Mouse (Mus musculus) embryonic facial prominence, embryonic 11.5 days (tissue): ENCODE measurements around the gene Mfap1b. TPM values are rescaled to one million over a fixed set of nuclear protein-coding genes. Genes with fewer than 3 reads are reported as not detected.

Experiments
- ATAC-seq: fragments of 200-750 bp; cut with Nextera tagmentation; replicated peaks from 2 replicates; pipeline ENCODE4 v1.8.0; 2017; ENCODE audit warnings: low read depth; ENCODE audit not compliant: insufficient number of reproducible peaks, low FRiP score, low TSS enrichment
- DNase-seq: peaks from one replicate; pipeline ENCODE4 v3.0.0-alpha.2; 2015; ENCODE audit warnings: low spot score
- H3K27ac ChIP-seq: fragments of 300-500 bp; sonication (generic); replicated peaks from 2 replicates; pipeline ENCODE4 v1.5.1; 2014; ENCODE audit warnings: mild to moderate bottlenecking, low read depth, low read length, control low read depth
- H3K27me3 ChIP-seq: fragments of 300-500 bp; sonication (generic); 2 replicates; pipeline ENCODE4 v1.6.1; 2014; ENCODE audit warnings: mild to moderate bottlenecking, low read length, moderate library complexity, mixed read lengths; ENCODE audit not compliant: control insufficient read depth, insufficient read depth
- H3K36me3 ChIP-seq: fragments of 300-500 bp; sonication (generic); replicated peaks from 2 replicates; pipeline ENCODE4 v1.6.1; 2014; ENCODE audit warnings: low read depth, mild to moderate bottlenecking, low read length, moderate library complexity, mixed read lengths; ENCODE audit not compliant: control insufficient read depth, insufficient read depth
- H3K4me1 ChIP-seq: fragments of 300-500 bp; sonication (generic); 2 replicates; pipeline ENCODE4 v1.6.1; 2014; ENCODE audit warnings: low read length, mixed read lengths; ENCODE audit not compliant: control insufficient read depth, insufficient read depth
- H3K4me2 ChIP-seq: fragments of 300-500 bp; sonication (generic); 2 replicates; pipeline ENCODE4 v1.6.1; 2014; ENCODE audit warnings: low read depth, mild to moderate bottlenecking, control low read depth, low read length, moderate library complexity
- H3K4me3 ChIP-seq: fragments of 300-500 bp; sonication (generic); 2 replicates; pipeline ENCODE4 v1.5.1; 2014; ENCODE audit warnings: low read depth, low read length, control low read depth
- H3K9ac ChIP-seq: fragments of 300-500 bp; sonication (generic); replicated peaks from 2 replicates; pipeline ENCODE4 v1.6.1; 2014; ENCODE audit warnings: mild to moderate bottlenecking, control low read depth, low read length
- H3K9me3 ChIP-seq: fragments of 300-500 bp; sonication (generic); replicated peaks from 2 replicates; pipeline ENCODE4 v1.6.1; 2016; ENCODE audit warnings: mild to moderate bottlenecking, low read length, inconsistent platforms, mixed read lengths; ENCODE audit not compliant: control insufficient read depth
- WGBS: fragments of 180-500 bp; shearing (Covaris S2); extraction: QIAGEN DNeasy Blood & Tissue Kit; methylation state at CpG from one replicate; pipeline ENCODE4 v1.1.7; 2014; 5-methylcytosine and 5-hydroxymethylcytosine counted together
- polyA plus RNA-seq: library from polyadenylated mRNA; unstranded; fragments of >200 nt; fragmentation: Nextera tagmentation; extraction: Ambion mirVana; gene quantifications from 2 replicates; pipeline ENCODE4 v1.2.1, GENCODE M21; 2014

Mfap1b gene
- polyA plus RNA-seq, 1 experiment from 2014 or later = 74.6 TPM

DNA sequence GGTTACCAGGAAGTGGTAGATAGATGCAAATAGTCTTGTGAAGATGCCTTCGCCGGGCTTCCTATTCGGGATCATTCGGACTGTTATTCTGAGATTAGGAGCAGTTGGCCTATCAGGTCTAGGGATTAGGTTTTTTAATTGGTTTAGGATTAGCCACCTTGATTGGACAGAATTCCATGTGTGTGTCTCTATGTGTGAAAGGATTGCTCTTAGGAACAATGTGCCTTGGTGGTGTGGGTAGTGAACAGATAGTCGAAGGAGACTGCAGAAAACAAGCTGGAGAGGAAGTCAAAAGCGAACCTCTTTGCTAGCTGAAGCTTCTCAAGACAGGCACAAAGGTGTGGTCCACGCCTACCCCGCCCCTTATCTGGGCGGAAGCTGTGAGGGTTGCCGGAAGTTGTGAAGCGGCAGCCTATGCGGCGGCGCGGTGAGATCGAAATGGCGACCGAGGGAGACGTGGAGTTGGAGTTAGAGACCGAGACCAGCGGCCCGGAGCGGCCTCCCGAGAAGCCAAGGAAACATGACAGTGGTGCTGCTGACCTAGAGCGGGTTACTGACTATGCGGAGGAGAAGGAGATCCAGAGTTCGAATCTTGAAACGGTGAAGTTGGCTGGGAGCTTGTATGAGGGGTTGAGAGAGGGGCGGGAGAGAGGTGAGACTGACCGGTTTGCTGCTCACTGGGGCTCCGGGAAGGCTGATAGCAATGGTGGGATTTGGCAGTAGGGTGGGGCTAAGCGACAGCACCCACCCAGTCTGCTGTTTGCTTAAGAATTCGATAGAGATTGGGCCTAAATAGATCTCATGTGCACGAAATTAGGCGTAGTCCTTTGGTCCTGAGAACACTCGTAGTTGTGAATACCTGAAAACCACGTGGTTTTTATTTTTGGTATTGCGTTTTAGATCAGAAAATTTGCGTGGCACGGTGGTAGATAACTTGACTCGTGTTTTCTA, 16.9 kb downstream of the Mfap1b start, which contains the start of gene Serinc4:
TSS of gene Serinc4 (minus strand) at position 90 of the 951 bp plus-strand sequence.
- Histone ChIP-seq H3K9me3 (no peaks in the 10 kb centered on the region), H3K27ac (peak within 1 kb of the TSS; percentile 22; the same call in 1 of the 2 replicates), H3K4me3 (peak within 1 kb of the TSS; percentile 78), H3K36me3 (no peaks in the 10 kb centered on the region; the same call in 1 of the 2 replicates), H3K4me1 (no peaks in the 10 kb centered on the region), H3K4me2 (peak within 1 kb of the TSS; percentile 61), H3K9ac (peak within 1 kb of the TSS; percentile 77), H3K27me3 (no peaks in the 10 kb centered on the region)
- 5% methylated on average over 41 of the region's 41 CpGs for WGBS
- DNase-seq = peak; percentile 92
- ATAC-seq = peak; percentile 85

DNA sequence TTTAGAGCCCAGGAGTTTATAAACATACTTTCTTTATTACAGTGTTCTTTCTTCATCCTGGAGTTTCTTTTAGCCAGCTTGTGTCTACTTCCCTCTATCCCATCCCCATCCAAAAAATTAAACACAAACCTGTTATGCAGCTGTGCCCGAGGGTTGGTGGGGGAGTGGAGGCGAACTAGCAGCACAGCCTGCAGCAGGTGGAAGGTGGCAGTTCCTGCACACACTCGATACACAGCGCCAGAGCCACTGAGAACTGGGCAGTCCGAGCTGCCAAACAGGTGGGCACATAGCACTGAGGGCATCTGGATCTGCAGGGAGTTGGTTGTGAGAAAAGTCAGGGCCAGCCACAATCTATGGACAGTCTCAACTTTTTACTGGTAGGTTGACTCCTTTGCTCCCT, 18.3 kb downstream of the Mfap1b start:
- no peak overlapping the region for H3K4me3 ChIP-seq
- H3K27ac ChIP-seq = no peak overlapping the region
- ATAC-seq (no peak), DNase-seq (no peak)
- no peaks in the 10 kb centered on the region for H3K27me3 ChIP-seq
- 78% methylated on average over 5 of the region's 5 CpGs for WGBS
- no peaks in the 10 kb centered on the region for H3K4me1 ChIP-seq
- H3K9me3 ChIP-seq = no peaks in the 10 kb centered on the region
- no peak overlapping the region for H3K9ac ChIP-seq
- no peaks in the 10 kb centered on the region; the same call in 1 of the 2 replicates for H3K36me3 ChIP-seq
- H3K4me2 ChIP-seq = no peak overlapping the region

DNA sequence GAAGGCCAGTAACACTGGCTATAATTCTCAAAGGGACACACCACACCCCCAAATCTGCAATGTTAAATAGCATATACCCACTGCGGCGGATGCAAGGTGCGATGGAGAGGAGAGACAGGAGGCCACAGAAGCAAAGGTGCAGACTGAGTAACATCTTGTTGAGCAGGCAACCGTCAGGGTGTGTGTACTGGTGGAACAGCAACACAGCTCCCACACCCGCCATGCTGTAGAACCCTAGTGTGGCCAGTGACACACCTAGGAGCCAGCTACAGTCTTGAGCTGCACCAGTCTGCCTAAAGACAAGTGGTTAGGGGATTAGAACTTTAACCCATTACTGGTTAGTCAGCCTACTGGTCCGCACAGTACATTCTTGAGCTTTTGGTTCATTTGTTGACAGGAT, 19.9 kb downstream of the Mfap1b start:
- no peak overlapping the region for H3K4me3 ChIP-seq
- no peaks in the 10 kb centered on the region for H3K4me1 ChIP-seq
- no peak for ATAC-seq
- H3K27me3 ChIP-seq = no peaks in the 10 kb centered on the region
- no peak overlapping the region for H3K27ac ChIP-seq
- 90% methylated on average over 6 of the region's 6 CpGs for WGBS
- no peak overlapping the region for H3K9ac ChIP-seq
- H3K4me2 ChIP-seq = no peak overlapping the region
- H3K9me3 ChIP-seq = no peaks in the 10 kb centered on the region
- no peaks in the 10 kb centered on the region; the same call in 1 of the 2 replicates for H3K36me3 ChIP-seq
- DNase-seq = no peak

DNA sequence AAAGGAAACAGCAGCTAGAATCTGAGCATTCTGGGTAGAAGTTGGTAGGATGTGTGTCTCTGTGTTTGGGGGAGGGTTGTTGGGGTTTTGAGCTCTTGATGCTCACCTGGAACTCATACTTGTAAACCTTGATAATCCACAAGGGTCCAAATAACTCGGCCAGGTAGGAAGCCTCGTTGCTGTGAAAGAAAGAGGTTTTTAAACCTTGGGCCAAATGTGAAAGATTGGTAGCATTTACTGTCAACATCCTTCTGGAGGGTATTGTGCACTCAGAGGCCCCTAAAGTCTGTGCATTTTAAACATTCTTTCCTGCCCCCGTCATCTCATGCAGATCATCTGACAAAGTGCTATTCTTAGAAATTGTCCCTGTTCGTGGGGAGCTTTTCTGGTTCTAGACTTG, 20.9 kb downstream of the Mfap1b start, which contains the start of gene Hypk:
TSS of gene Hypk (plus strand) at position 301 of the 400 bp plus-strand sequence.
- Histone ChIP-seq H3K4me1 (no peaks in the 10 kb centered on the region), H3K9ac (no peak within 1 kb of the TSS), H3K27me3 (no peaks in the 10 kb centered on the region), H3K27ac (no peak within 1 kb of the TSS), H3K36me3 (no peaks in the 10 kb centered on the region; the same call in 1 of the 2 replicates), H3K9me3 (no peaks in the 10 kb centered on the region), H3K4me3 (no peak within 1 kb of the TSS), H3K4me2 (no peak within 1 kb of the TSS)
- no peak for DNase-seq
- WGBS = 78% methylated on average over 4 of the region's 4 CpGs
- no peak for ATAC-seq

DNA sequence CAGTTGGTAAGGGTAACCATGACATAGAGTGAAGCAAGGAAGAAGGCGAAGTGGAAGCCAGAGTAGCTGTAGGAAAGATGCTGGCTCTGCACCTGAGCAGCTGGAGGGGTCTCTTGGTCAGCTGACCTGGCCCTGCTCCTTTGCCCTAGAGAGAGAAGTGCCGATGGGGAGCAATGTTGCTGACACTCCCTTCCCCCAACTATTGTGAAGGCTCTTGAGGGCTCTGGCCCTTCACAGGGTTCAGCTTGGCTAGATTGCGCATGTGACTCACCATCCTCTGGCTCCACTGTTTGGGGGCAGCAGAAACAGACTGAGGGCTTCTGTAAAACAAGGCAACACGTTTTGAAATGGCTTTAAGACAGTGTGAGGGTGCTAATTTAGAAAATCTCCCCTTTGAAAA, 21.5 kb downstream of the Mfap1b start:
- Histone ChIP-seq H3K27me3 (no peaks in the 10 kb centered on the region), H3K4me3 (no peak overlapping the region), H3K36me3 (no peaks in the 10 kb centered on the region; the same call in 1 of the 2 replicates), H3K4me2 (no peak overlapping the region), H3K9ac (no peak overlapping the region), H3K4me1 (no peaks in the 10 kb centered on the region), H3K9me3 (no peaks in the 10 kb centered on the region), H3K27ac (no peak overlapping the region)
- ATAC-seq (no peak), DNase-seq (no peak)
- WGBS = 90% methylated on average over 4 of the region's 4 CpGs

DNA sequence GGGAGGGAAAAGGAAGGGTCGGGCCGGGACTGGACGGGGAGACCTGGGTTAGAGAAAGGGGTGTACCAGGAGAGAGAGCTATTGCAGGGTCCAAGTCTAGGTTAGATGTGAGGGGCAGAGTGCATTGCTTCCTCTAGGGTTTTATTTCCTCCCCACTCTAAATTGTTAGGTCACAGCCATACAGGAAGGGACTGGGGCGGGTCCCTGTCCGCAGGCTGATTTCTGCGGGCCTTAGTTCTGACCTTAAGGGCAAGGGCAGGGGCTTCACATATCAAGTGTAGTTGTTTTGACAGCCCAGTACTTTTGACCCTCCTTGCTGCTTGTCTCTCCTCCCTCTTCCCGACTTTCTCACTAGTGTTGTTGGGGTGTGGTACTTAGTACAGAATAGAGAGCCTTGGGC, 23.8 kb downstream of the Mfap1b start:
- ATAC-seq (no peak), DNase-seq (no peak)
- 5% methylated on average over 7 of the region's 7 CpGs for WGBS
- H3K4me2 ChIP-seq = peak overlapping the region; percentile 65
- no peaks in the 10 kb centered on the region for H3K4me1 ChIP-seq
- peak overlapping the region; percentile 98 for H3K4me3 ChIP-seq
- H3K27me3 ChIP-seq = no peaks in the 10 kb centered on the region
- H3K9me3 ChIP-seq = no peaks in the 10 kb centered on the region
- H3K36me3 ChIP-seq = no peaks in the 10 kb centered on the region; the same call in 1 of the 2 replicates
- peak overlapping the region; percentile 77; the same call in 1 of the 2 replicates for H3K27ac ChIP-seq
- H3K9ac ChIP-seq = peak overlapping the region; percentile 96

DNA sequence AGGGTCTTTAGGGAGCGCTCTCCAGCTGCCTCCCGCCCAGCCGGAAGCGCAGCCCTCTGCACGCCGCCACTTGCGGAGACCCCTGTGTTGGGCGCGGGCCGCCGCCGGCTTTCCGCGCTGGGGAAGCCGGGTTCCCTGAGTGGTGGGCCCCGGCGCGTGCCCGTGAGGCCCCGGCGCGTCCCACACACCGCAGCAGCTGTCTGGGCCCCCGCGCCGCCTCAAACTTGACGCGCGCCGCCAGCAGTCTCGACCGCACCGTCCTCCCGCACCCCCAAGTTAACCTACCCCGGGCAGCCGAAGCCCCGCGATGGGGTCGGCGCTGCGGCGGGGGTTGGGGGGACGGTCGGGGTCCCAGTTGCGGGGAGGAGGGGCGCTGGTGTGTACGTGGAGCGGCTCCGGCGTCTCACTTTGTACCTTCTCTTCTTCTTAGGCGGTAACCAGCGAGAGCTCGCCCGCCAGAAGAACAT, 24.3 kb downstream of the Mfap1b start:
- Histone ChIP-seq H3K4me1 (no peaks in the 10 kb centered on the region), H3K4me3 (peak overlapping the region; percentile 98)

More for the DNA sequence above, 24.3 kb downstream of the Mfap1b start:
- Histone ChIP-seq H3K9ac (peak overlapping the region; percentile 96), H3K9me3 (no peaks in the 10 kb centered on the region), H3K4me2 (peak overlapping the region; percentile 65), H3K36me3 (no peaks in the 10 kb centered on the region; the same call in 1 of the 2 replicates), H3K27ac (peak overlapping the region; percentile 77), H3K27me3 (no peaks in the 10 kb centered on the region)
- WGBS = under 1% methylated on average over 49 of the region's 54 CpGs
- no peak for DNase-seq
- ATAC-seq = peak; percentile 68
